Mouse (Mus musculus) kidney, adult 2 months (tissue): ENCODE data around the gene Ak8.

Source experiments
- CTCF ChIP-seq: fragments of 200-500 bp; conservative IDR thresholded peaks from 2 replicates; pipeline ENCODE4 v1.5.1; 2011; ENCODE audit warnings: low read depth, mild to moderate bottlenecking, control low read depth, low read length, moderate library complexity, mixed read lengths; ENCODE audit not compliant: insufficient read depth, insufficient read length
- POLR2A ChIP-seq: fragments of 200-500 bp; IDR thresholded peaks from one replicate; pipeline ENCODE4 v1.6.1; 2011; ENCODE audit warnings: low read depth, low read length, control low read depth

DNA sequence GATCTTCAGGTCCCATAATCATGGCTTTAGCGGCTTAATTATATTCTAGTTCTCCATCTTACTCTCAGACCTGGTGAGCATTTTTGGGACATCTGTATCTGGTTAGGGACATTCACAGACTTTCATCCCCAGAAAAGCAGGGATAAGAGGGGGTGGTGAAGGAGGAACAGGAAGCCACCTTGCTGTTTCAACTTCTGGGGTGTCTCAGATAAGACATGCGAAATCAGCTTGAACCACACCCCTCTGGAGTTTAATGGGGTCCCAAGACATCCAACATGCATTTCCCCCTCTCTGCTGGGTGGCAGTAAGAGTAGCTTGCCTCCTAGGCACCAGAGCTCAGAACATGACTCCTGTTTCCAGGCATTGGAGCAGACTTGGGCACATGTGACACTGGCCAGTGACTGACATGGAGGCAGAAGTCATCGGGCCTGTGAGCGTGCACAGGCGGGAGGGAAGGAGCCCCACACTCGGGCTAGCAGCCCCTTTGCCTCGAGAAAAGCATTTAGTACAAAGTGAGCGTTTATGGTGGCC, 6.2 kb downstream of the Ak8 start:
- TF ChIP-seq CTCF (no peak), POLR2A (no peak)
